Mouse (Mus musculus) heart, postnatal 36 days (tissue): ENCODE measurements around the gene Gm20388. TPM values are rescaled to one million over a fixed set of nuclear protein-coding genes. Genes with fewer than 3 reads are reported as not detected.
A peak's percentile ranks its signal among the peaks of the same experiment; 100 is the strongest.

Source experiments
- DNase-seq, 2 experiments: peaks; one replicate each; pipeline ENCODE4 v3.0.0; 2021 to 2022
- intact Hi-C: fragments of 180-260 bp; cut with DNase I; formaldehyde crosslinking; loops from one replicate; pipeline ENCODE4 v1.15.1; 2025
- total RNA-seq, 2 experiments: library from RNA; stranded (reverse); gene quantifications; 2 replicates each; pipeline ENCODE4 v1.2.3; 2021

Gene Gm20388
- total RNA-seq, 2 experiments from 2014 or later: 3.5 to 4.9 TPM

- intact Hi-C loops: no loop called here
- DNase-seq: no peak
Observed at GRCm38 (mm10) chr8:121377680-121378079, 1467.0 kb downstream of the Gm20388 start.

GRCm38 (mm10) chr8:121379387-121379786 lies 1468.7 kb downstream of the Gm20388 start:
- intact Hi-C loops: no loop called here
- no peak for DNase-seq

GRCm38 (mm10) chr8:121382583-121383241 lies 1472.1 kb downstream of the Gm20388 start:
- intact Hi-C loops: loop anchor here (2.0 to 5.0 kb wide), 2 partner anchors 48 to 120 kb away; no protein-coding TSS in a partner anchor
- peak; percentile 85 to 88 for DNase-seq

GRCm38 (mm10) chr8:121385540-121385939 lies 1474.9 kb downstream of the Gm20388 start:
- DNase-seq: no peak
- intact Hi-C loops: no loop called here

- no peak for DNase-seq
- intact Hi-C loops: loop anchor here (5.0 kb wide), 1 partner anchor 122 kb away; no protein-coding TSS in a partner anchor
Observed at GRCm38 (mm10) chr8:121390608-121391007, 1480.0 kb downstream of the Gm20388 start.

GRCm38 (mm10) chr8:121391254-121391653 lies 1480.6 kb downstream of the Gm20388 start:
- DNase-seq: no peak
- intact Hi-C loops: loop anchor here (5.0 kb wide), 1 partner anchor 121 kb away; no protein-coding TSS in a partner anchor

GRCm38 (mm10) chr8:121391771-121392170 lies 1481.1 kb downstream of the Gm20388 start:
- DNase-seq: no peak
- intact Hi-C loops: loop anchor here (2.0 to 5.0 kb wide), 2 partner anchors 121 to 163 kb away; no protein-coding TSS in a partner anchor

- intact Hi-C loops: loop anchor here (2.0 to 5.0 kb wide), 2 partner anchors 120 to 164 kb away; no protein-coding TSS in a partner anchor
- DNase-seq: no peak
Observed at GRCm38 (mm10) chr8:121392482-121392881, 1481.8 kb downstream of the Gm20388 start.

GRCm38 (mm10) chr8:121393111-121393510 lies 1482.5 kb downstream of the Gm20388 start:
- peak; percentile 37 to 45 for DNase-seq

GRCm38 (mm10) chr8:121394686-121395085 lies 1484.0 kb downstream of the Gm20388 start:
- intact Hi-C loops: loop anchor here (5.0 kb wide), 1 partner anchor 118 kb away; no protein-coding TSS in a partner anchor
- DNase-seq: no peak

More at GRCm38 (mm10) chr8:121393111-121393510, 1482.5 kb downstream of the Gm20388 start:
- intact Hi-C loops: loop anchor here (1.0 to 5.0 kb wide), 3 partner anchors 119 to 280 kb away; no protein-coding TSS in a partner anchor

- intact Hi-C loops: no loop called here
- DNase-seq: no peak
Observed at GRCm38 (mm10) chr8:121395316-121395715, 1484.7 kb downstream of the Gm20388 start.

GRCm38 (mm10) chr8:121396151-121396550 lies 1485.5 kb downstream of the Gm20388 start:
- no peak for DNase-seq
- intact Hi-C loops: no loop called here

GRCm38 (mm10) chr8:121397201-121397698 lies 1486.6 kb downstream of the Gm20388 start:
- intact Hi-C loops: no loop called here
- no peak for DNase-seq

GRCm38 (mm10) chr8:121398081-121398480 lies 1487.4 kb downstream of the Gm20388 start:
- intact Hi-C loops: no loop called here
- no peak for DNase-seq

- intact Hi-C loops: no loop called here
- DNase-seq: no peak
Observed at GRCm38 (mm10) chr8:121398724-121399123, 1488.1 kb downstream of the Gm20388 start.

- intact Hi-C loops: no loop called here
- no peak for DNase-seq
Observed at GRCm38 (mm10) chr8:121399173-121399572, 1488.5 kb downstream of the Gm20388 start.

- no peak for DNase-seq
- intact Hi-C loops: no loop called here
Observed at GRCm38 (mm10) chr8:121400581-121400980, 1489.9 kb downstream of the Gm20388 start.

GRCm38 (mm10) chr8:121403821-121404220 lies 1493.2 kb downstream of the Gm20388 start:
- no peak for DNase-seq
- intact Hi-C loops: no loop called here

GRCm38 (mm10) chr8:121418081-121418480 lies 1507.4 kb downstream of the Gm20388 start:
- DNase-seq: no peak

GRCm38 (mm10) chr8:121419551-121419950 lies 1508.9 kb downstream of the Gm20388 start:
- DNase-seq: no peak
- intact Hi-C loops: no loop called here

More at GRCm38 (mm10) chr8:121418081-121418480, 1507.4 kb downstream of the Gm20388 start:
- intact Hi-C loops: no loop called here

- no peak for DNase-seq
- intact Hi-C loops: loop anchor here (5.0 kb wide), 1 partner anchor 91 kb away; no protein-coding TSS in a partner anchor
Observed at GRCm38 (mm10) chr8:121421009-121421408, 1510.4 kb downstream of the Gm20388 start.

- peak in 1 of 2 experiments; percentile 8 for DNase-seq
- intact Hi-C loops: loop anchor here (5.0 kb wide), 1 partner anchor 88 kb away; no protein-coding TSS in a partner anchor
Observed at GRCm38 (mm10) chr8:121424080-121424479, 1513.4 kb downstream of the Gm20388 start.
